Mouse (Mus musculus): ENCODE results near the gene Tpst1. TPM values are rescaled to one million over a fixed set of nuclear protein-coding genes. Genes with fewer than 3 reads are reported as not detected.

Tpst1 gene
- polyA plus RNA-seq, 1 experiment: 2.3 TPM

DNA sequence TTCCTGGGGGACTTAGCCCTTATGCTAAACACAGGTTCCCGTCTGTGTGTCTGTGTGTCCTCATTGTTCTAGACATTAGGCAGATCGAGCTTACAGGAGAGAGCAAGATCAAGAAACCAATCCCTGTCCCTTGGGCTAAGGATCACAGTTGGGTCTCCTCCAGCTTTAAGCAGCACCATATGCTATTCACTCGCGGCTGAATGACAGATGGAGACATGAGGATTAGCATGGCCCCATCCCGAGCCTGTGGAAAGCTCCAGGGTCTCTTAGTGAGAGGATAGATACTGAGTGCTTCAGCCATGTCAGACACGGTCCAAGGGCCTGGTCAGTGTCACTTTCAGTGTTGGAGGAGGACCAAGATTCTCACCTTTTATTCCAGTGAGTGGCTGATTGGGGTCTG lies 22.7 kb upstream of the Tpst1 start:
- H3K4me3 ChIP-seq (replicated peaks): no peak overlapping the region
- H3K27me3 ChIP-seq (ENCODE audit: control insufficient read depth): no peaks in the 10 kb centered on the region
- peaks cover 87% of the 10 kb centered on the region for H3K36me3 ChIP-seq (ENCODE audit: control insufficient read depth)
- H3K4me1 ChIP-seq (ENCODE audit: control insufficient read depth): peaks cover 11% of the 10 kb centered on the region
- peaks cover 2% of the 10 kb centered on the region for H3K9me3 ChIP-seq (ENCODE audit: control insufficient read depth, low read length)
- TF ChIP-seq GATA1 (IDR thresholded peaks at IDR 0.05; ENCODE audit: low read length): no peak
- no peak for TF ChIP-seq TAL1 (IDR thresholded peaks at IDR 0.05; ENCODE audit: low read length)

DNA sequence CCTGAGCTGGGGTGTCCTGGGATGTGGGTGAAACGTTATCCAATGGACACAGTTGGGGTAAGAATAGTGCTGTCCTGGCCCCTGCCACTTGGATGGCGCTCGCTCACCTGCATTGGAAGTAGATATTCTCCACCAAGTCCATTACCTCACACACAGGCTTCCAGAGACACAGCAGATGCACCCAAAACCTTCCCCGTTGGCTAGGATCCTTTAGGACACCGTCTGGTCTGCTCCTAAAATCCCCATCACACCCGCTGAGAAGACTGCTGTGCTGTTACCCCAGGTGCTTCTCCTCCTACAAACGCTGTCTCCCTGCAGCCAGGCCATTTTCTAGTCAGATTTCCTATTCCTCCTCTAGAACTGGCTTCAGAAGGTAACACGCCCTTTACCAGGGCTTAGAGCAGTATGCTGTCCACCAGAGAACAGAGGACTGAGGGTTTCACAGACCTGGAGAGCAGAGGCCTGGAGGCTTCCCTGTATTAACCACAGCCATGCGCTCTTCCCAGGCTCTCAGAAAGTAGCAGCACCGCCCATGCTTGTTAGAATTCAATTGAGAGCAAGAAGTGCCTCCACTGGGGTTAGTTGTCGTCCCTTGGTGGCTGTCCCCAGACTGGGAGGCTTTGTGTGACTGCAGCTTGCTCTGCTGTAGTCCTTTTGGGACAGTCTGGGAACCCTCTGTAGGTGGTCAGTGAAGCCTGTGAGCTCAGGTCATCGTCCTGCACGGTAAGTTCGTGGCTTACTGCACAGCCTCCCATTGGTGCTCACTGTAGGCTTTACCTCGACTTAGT lies 21.9 kb upstream of the Tpst1 start:
- Histone ChIP-seq H3K36me3 (ENCODE audit: control insufficient read depth) (peaks cover 83% of the 10 kb centered on the region), H3K4me3 (replicated peaks) (no peak overlapping the region), H3K27me3 (ENCODE audit: control insufficient read depth) (no peaks in the 10 kb centered on the region), H3K4me1 (ENCODE audit: control insufficient read depth) (peaks cover 17% of the 10 kb centered on the region), H3K9me3 (ENCODE audit: control insufficient read depth, low read length) (peaks cover 2% of the 10 kb centered on the region)
- TF ChIP-seq GATA1 (IDR thresholded peaks at IDR 0.05; ENCODE audit: low read length): no peak
- TF ChIP-seq TAL1 (IDR thresholded peaks at IDR 0.05; ENCODE audit: low read length): no peak

DNA sequence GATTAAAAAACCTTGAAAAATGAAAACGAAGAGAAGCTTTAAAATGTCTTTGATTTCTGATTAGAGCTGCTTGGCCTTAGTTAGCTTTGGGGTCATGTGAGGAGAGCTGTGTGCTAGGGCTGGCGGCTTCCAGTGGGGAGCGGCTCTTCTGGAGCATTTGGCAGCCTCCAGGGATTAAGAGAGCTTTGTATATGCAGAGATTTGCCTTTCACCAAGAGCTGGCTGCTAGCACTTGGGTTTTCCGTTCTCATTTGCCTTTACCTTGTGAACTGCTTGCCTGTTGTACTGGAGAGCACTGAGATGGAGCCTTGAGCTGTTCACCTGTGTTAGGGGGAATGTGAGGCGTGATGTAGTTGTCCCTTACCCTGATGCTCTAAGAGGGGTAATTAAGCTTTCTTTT lies 20.6 kb upstream of the Tpst1 start:
- Histone ChIP-seq H3K4me1 (ENCODE audit: control insufficient read depth) (peaks cover 20% of the 10 kb centered on the region), H3K27me3 (ENCODE audit: control insufficient read depth) (no peaks in the 10 kb centered on the region), H3K36me3 (ENCODE audit: control insufficient read depth) (peaks cover 70% of the 10 kb centered on the region), H3K4me3 (replicated peaks) (no peak overlapping the region), H3K9me3 (ENCODE audit: control insufficient read depth, low read length) (no peaks in the 10 kb centered on the region)
- TF ChIP-seq GATA1 (IDR thresholded peaks at IDR 0.05; ENCODE audit: low read length) (no peak), TAL1 (IDR thresholded peaks at IDR 0.05; ENCODE audit: low read length) (no peak)

DNA sequence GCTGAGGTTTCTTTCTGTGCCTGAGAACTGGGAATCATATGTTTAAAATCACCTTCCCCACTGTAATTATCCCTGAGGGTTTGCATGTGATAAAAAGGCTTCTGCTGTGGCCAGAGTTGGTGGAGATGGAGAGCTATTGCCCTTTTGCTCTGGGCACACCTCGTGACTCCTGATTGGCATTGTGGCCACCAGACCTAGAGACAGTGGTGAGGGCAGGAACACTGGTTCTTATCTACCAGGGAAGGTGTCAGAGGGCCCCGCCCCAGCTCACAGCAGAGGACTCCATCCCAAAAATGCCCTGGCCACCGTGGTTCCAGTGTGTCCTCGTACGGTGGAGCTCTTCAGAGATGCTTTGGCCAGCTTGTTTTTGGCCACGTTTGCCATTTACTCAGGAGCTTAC lies 20.2 kb upstream of the Tpst1 start:
- H3K4me1 ChIP-seq (ENCODE audit: control insufficient read depth): peaks cover 20% of the 10 kb centered on the region
- H3K27me3 ChIP-seq (ENCODE audit: control insufficient read depth): no peaks in the 10 kb centered on the region
- H3K4me3 ChIP-seq (replicated peaks): no peak overlapping the region
- H3K9me3 ChIP-seq (ENCODE audit: control insufficient read depth, low read length): no peaks in the 10 kb centered on the region
- TF ChIP-seq GATA1 (IDR thresholded peaks at IDR 0.05; ENCODE audit: low read length) (no peak), TAL1 (IDR thresholded peaks at IDR 0.05; ENCODE audit: low read length) (no peak)
- H3K36me3 ChIP-seq (ENCODE audit: control insufficient read depth): peaks cover 71% of the 10 kb centered on the region

DNA sequence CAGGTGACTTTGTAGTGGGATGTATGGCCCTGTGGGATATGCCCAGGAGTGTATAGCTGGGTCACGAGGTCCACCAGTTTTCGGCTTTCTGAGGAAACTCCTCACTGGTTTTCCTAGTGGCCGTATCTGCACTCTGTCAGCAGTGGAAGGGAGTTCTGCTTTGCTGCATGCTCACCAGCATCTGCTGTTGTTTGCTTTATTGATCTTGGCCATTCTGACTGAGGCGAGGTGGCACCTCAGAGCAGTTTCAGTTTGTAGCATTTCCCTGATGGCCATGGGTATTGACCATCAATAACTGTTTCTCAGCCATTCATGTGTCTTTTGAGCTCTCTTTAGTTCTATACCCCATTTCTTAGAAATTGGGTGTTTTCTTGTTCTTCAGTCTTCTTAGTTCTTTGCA lies 17.4 kb upstream of the Tpst1 start:
- H3K4me3 ChIP-seq (replicated peaks): no peak overlapping the region
- no peaks in the 10 kb centered on the region for H3K9me3 ChIP-seq (ENCODE audit: control insufficient read depth, low read length)
- peaks cover 20% of the 10 kb centered on the region for H3K4me1 ChIP-seq (ENCODE audit: control insufficient read depth)
- H3K27me3 ChIP-seq (ENCODE audit: control insufficient read depth): no peaks in the 10 kb centered on the region
- H3K36me3 ChIP-seq (ENCODE audit: control insufficient read depth): peaks cover 74% of the 10 kb centered on the region
- TF ChIP-seq GATA1 (IDR thresholded peaks at IDR 0.05; ENCODE audit: low read length) (no peak), TAL1 (IDR thresholded peaks at IDR 0.05; ENCODE audit: low read length) (no peak)

DNA sequence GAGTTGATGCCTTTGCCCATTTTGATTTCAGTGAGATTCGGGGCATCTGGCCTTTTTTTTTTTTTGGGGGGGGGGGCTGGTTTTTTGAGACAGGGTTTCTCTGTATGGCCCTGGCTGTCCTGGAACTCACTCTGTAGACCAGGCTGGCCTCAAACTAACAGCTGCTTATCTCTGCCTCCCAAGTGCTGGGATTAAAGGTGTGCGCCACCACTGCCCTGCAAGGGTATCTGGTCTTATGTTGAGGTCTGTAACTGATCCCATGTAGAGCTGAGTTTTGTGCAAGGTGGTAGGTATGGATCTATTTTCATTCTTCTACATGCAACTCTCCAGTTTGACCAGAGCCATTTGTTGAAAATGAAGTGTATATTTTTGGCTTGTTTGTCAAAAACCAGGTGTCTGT lies 16.8 kb upstream of the Tpst1 start:
- Histone ChIP-seq H3K36me3 (ENCODE audit: control insufficient read depth) (peaks cover 72% of the 10 kb centered on the region), H3K27me3 (ENCODE audit: control insufficient read depth) (no peaks in the 10 kb centered on the region), H3K4me3 (replicated peaks) (no peak overlapping the region), H3K9me3 (ENCODE audit: control insufficient read depth, low read length) (no peaks in the 10 kb centered on the region), H3K4me1 (ENCODE audit: control insufficient read depth) (peaks cover 20% of the 10 kb centered on the region)
- no peak for TF ChIP-seq GATA1 (IDR thresholded peaks at IDR 0.05; ENCODE audit: low read length)
- TF ChIP-seq TAL1 (IDR thresholded peaks at IDR 0.05; ENCODE audit: low read length): no peak

DNA sequence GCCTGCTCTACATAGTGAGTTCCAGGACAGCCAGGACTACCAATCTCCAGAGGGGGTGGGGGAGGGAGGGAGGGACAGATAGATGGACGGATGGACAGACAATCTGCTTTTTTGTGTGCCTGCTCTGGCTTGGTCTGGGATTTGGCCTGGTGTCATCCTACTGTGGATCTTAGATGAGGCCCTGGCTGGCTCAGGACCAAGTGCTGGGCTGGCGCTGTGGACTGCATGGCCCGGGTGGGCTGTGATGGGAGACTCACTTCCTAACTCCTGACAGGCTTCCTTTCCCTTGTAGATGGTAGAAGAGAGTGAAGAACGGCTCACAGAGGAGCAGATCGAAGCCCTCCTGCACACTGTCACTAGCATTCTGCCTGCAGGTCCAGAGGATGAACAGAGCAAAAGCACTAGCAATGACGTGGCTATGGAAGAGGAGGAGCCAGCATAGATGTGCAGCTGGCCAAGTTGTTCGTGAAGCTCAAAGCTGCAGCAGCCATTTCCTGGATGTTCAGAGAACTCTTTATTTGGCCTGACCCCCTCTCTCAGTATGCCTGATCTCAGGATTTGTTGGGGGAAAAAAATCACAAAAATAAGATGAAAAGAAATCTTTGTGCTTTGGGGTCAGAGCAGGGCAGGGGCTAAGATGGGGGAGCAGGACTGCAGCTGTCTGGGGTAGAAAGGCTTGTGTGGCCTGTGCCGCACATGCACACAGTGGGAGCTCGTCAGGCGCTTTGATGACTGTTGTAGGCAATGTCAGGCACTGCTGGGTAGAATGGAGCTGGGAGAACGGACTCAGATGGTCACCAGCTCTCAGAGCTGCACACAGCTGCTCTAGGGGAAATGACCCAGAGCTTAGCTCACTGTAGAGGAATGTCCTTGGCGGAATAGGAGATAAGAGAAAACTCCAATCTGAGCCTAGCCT lies 13.5 kb upstream of the Tpst1 start:
- peaks cover 9% of the 10 kb centered on the region for H3K4me1 ChIP-seq (ENCODE audit: control insufficient read depth)

DNA sequence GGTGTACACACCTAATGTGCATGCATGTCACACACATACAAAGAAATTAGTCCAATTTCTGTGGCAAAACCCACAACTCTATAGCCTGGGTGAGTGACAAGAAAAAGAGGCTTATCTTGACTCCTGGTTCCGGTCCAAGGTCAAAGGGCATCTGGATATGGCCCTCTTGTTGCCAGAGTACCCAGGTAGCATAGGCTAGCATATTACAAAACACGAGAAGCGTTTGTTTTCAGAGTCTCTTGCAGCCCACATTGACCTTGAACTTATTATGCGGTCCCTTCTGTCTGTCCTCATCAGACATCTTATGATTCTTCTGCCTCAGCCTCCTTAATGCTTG lies 12.8 kb upstream of the Tpst1 start:
- Histone ChIP-seq H3K36me3 (ENCODE audit: control insufficient read depth) (peaks cover 53% of the 10 kb centered on the region), H3K9me3 (ENCODE audit: control insufficient read depth, low read length) (no peaks in the 10 kb centered on the region), H3K27me3 (ENCODE audit: control insufficient read depth) (no peaks in the 10 kb centered on the region), H3K4me1 (ENCODE audit: control insufficient read depth) (peaks cover 9% of the 10 kb centered on the region), H3K4me3 (replicated peaks) (no peak overlapping the region)
- no peak for TF ChIP-seq GATA1 (IDR thresholded peaks at IDR 0.05; ENCODE audit: low read length)
- TF ChIP-seq TAL1 (IDR thresholded peaks at IDR 0.05; ENCODE audit: low read length): no peak

More for the DNA sequence above, 13.5 kb upstream of the Tpst1 start:
- no peaks in the 10 kb centered on the region for H3K27me3 ChIP-seq (ENCODE audit: control insufficient read depth)
- H3K36me3 ChIP-seq (ENCODE audit: control insufficient read depth): peaks cover 57% of the 10 kb centered on the region
- no peaks in the 10 kb centered on the region for H3K9me3 ChIP-seq (ENCODE audit: control insufficient read depth, low read length)
- H3K4me3 ChIP-seq (replicated peaks): no peak overlapping the region
- TF ChIP-seq TAL1 (IDR thresholded peaks at IDR 0.05; ENCODE audit: low read length) (no peak), GATA1 (IDR thresholded peaks at IDR 0.05; ENCODE audit: low read length) (no peak)

DNA sequence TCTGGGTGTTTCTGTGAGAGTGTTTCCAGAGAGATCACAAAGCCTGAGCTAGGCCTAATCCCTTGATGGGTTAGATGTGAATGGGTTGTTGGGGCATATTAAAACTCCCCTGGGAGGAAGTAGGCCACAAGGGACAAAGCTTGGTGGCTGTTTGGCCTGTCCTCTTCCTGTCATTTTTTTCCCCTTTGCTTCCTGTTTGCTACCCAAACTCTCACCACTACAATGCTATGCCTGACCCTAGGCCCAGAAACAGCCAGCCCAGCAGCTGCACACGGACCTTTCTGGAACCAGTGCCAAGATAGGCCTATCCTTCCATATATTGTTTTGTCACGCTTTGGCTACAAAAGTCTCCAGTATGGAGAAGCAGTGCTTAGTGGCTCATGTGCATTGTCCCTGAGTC lies 11.0 kb upstream of the Tpst1 start:
- H3K4me3 ChIP-seq (replicated peaks): no peak overlapping the region
- H3K4me1 ChIP-seq (ENCODE audit: control insufficient read depth): peaks cover 2% of the 10 kb centered on the region; the same call in 1 of the 2 replicates
- H3K9me3 ChIP-seq (ENCODE audit: control insufficient read depth, low read length): peaks cover 3% of the 10 kb centered on the region
- no peak for TF ChIP-seq TAL1 (IDR thresholded peaks at IDR 0.05; ENCODE audit: low read length)
- TF ChIP-seq GATA1 (IDR thresholded peaks at IDR 0.05; ENCODE audit: low read length): no peak
- H3K27me3 ChIP-seq (ENCODE audit: control insufficient read depth): no peaks in the 10 kb centered on the region
- H3K36me3 ChIP-seq (ENCODE audit: control insufficient read depth): peaks cover 48% of the 10 kb centered on the region

Data from erythroblast, embryonic 14.5 days (primary cell).